Mouse (Mus musculus): ENCODE measurements around the gene Stra8.

Stra8 gene

DNA sequence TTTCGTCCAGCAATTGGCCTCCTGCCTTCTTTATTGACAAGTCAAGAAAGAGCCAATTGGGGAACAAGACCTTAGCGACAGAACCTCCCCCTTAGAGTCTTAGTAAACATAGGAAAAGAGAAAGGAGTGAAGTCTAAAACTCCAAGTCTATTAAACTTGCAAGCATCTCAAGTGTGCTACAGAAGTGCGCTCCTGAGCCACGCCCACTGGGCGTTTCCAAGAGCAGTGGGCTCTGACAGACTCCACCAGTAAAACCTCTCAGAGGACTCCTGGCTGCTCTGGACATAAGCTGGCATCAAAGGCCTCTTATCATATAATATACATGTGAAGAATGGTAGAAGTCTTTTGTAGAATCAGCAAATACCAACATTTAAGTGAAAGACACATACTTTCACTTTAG is 16.5 kb upstream of the Stra8 start:
- no peak for DNase-seq (ENCODE audit: low spot score)

DNA sequence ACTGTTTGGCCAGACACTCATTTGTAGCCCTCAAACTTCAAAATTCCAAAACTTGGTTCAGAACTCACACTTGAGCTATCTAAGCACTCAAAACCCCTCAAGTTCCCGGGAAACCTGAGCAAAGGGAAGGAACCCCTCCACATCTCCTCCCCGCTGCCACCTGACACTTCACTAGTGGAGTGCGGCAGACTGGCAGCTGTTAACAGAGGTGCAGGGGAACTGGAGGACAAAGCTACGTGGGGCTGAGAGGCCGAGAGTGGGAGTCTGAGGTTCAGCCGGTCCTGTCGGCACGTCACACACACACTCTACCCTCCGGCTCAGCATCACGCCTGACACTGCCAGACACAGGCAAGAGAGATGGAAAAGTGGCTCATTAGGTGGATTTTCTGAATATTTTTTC is 16.1 kb upstream of the Stra8 start:
- DNase-seq (ENCODE audit: low spot score) = no peak

DNA sequence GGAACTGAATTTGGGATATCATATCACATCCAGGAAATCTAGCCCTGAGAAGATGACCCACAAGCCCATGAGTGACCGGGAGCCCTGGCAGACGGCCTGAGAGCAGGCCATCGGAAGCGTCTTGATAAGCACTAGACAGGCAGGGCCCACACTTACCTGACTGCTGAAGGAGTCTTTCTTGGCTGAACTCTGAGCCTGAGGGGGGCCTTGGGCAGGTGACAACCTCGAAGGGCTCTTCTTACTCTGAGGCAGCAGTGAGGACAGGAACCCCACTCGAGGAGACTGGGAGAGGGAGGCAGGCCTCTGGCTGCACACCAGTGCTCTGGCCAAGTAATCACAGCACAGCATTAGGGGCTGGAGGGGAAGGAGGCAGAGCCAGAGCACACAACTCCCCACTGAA is 15.6 kb upstream of the Stra8 start:
- DNase-seq (ENCODE audit: low spot score) = no peak

DNA sequence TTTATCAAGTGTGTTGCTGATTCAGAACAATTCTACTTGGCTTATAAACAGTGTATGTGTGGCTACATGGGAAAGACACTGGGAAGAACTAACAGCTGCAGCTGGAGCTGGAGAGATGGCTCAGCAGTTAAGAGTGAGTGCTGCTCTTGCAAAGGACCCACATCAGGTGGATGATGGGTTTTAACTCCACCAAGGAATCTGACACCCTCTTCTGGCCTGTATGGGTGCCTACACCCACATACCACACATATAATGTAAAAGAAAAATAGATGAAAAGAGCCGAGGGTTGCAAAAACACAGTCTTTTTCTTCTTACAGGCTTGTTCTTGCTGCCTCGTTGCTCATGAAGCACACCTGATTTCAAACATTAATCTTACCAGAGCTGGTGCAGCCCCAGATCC is 13.8 kb upstream of the Stra8 start:
- DNase-seq (ENCODE audit: low spot score) = no peak

DNA sequence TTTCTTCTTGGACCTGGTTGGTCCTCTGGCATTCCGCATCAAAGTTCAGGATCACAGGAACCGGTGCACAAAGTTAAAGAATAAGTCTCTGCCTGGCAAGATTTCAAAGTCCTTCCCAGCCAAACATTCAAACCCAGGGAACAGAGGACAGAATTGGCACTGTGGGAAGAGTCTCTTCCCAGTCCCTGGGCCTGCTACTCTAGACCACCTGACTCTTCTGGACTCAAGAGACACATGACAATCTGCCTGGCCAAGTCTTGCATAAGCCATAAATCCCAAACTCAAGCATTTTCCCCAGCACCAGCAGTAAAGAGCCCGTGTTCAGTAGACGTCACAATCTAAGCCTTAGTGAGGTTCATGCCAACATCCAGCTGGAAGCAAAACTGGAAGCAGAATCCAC is 13.3 kb upstream of the Stra8 start:
- no peak for DNase-seq (ENCODE audit: low spot score)

DNA sequence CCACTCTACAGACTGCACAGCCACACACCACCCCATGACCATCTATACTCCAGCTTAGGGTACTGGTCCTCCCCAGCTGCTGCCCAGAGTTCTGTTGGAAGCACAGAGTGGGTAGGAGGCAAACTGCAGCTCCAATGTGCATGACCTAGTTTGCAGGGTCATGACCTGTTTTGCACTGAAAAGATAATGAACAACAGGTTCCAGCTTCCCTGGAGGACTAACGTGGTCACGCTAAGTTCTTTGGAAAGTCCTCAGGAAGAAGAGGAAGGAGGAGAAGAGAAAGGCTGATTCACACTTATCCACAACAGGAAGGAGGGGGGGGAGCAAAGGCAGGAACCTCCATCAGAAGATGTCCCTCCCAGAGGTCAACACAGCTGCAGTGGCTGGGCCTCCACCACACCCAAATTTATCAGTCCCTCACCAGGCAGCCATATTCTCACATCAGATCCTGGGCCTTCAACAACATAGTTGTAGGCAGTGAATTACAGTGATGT is 12.8 kb upstream of the Stra8 start:
- DNase-seq (ENCODE audit: low spot score) = peak; percentile 77

DNA sequence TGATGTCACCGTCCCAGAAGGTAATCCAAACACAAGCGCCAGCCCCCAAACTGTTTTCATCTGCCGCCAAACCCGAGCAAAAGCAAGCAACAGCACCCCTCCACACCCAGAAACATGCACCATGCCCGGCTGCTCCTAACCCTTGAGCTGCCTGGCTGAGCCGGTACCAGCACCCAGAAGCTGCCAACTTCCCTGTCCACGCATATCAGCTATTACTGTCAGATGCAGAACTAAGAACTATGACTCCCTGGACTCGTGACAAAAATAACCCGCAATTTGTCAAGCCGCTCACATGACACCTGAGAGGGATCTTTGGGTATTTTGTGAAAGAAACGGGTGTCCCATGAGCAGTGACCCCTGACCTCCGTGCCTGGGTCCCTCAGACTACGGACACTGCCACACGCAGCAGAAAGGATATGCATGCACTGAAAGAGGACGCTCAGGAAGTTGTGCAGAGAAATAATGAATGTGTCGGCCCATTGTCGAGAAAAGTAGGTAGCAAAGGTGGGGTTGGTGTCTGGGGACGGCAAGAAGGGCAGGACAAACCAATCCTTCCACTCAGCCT is 12.2 kb upstream of the Stra8 start:
- DNase-seq (ENCODE audit: low spot score) = no peak

DNA sequence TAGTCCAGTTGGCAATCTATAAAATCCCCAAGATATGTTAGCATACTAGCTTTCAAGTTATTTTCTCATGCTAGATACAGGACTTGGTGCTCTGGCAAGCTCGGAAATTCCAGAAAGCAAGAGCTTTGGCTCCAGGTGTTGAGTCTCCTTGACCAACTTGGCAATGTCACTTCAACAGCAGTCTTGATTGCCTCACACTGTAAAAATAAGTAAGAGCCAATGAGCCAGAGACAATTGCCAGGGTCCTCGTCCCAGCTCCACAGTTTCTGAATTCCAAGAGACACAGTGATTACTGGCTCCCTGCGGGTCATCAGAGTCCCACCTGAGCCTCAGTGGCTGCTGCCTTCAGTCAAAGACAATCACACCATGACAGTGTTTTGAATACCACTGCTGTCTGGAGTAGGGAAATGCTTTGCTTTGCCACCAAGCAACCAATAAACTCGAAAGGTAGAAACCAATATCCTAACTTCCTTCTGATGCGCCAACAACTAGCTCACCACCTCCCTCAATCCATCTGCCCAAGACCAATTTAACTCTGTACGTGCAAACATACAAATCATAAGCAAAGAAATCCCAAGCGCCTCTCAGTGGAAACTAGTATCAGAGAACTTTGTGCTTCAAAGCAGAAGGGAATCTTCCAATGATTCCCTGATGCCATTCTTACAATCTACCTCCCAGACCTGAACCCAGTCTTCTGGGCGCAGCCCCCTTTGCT is 10.2 kb upstream of the Stra8 start:
- no peak for DNase-seq (ENCODE audit: low spot score)

DNA sequence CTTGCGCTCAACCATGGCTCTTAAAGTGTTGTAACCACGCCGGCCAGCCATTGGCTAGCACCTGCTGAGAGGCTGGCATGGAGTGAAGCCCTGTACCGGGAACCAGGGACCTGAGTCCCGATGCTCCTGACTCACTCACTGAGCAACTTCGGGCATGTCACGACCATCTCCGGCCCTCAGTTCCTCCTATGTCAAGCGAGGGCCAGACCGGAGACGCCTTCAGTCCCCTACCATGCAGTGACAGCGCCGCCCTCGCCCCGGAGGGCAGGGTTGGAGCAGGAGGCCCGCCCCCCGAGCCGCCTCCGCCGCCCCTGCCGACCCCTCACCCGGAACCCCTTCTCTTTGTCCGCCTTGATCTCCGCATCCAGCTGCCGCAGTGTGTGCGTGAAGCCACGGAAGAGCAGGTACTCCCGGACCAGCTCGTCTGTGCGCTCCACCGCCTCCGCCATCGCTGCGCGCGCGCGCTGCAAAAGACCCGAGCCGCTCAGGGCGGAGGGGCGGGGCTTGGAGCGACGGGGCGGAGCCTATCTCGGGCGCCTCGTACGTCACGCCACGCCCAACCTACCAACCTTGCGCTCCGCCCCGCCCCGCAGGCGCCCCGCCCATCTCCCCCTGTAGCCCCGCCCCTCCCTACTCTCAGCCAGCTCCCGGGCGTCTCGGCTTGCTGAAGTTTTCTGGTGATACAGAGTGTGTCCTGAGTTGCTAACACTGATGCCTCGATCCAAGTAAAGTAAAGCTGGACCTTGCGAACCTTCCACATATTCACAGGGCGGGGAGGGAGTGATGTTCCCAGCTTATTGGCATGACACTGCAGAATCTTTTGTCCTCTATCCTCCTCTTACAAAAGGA is 9.4 kb upstream of the Stra8 start, which contains the start of gene Wdr91:
Gene Wdr91, minus strand, starts transcription at position 506 of the 849 bp plus-strand sequence.
- peak; percentile 93 for DNase-seq (ENCODE audit: low spot score)

DNA sequence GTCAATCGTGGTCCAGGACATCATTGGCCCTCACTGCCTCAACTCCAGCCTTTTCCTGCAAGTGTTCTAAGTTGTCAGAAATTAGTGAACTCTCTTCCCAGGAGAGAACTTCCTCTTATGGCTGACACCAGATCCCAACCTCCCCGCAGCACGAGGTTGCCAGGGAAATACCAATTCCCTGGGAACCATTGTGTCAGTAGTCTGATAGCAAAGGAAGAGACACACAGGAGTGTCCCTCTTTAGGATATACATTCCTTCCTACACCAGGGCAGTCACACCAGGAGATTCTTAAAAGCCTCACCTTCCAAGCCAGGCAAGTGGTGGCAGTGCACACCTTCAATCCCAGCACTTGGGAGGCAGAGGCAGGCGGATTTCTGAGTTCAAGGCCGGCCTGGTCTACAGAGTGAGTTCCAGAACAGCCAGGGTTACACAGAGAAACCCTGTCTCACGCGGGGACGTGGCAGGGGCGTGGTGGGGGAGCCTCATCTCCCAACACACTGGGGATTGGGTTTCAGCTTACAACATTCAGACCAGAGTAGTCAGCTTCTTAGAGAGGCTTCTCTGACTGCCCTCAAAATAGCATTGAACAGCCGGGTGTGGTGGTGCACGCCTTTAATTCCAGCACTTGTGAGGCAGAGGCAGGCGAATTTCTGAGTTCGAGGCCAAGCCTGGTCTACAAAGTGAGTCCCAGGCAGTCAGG is 6.5 kb upstream of the Stra8 start:
- no peak for DNase-seq (ENCODE audit: low spot score)

DNA sequence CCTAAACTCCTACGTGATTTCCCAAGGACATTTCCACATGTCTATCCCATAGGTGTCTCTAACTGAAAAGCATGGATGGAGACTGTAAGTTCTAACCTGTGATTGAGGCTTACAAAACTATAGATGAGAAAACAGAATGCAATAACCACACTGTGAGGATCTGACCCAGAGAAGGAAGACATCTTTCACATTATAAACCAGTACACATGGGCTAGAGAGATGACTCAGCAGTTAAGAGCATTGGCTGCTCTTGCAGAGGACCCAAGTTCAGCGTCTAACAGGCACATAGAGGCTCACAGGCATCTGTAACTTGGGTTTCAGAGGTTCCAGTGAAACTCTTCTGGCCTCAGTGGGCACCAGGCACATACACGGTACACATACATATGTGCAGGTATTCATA is 5.5 kb upstream of the Stra8 start:
- no peak for DNase-seq (ENCODE audit: low spot score)

DNA sequence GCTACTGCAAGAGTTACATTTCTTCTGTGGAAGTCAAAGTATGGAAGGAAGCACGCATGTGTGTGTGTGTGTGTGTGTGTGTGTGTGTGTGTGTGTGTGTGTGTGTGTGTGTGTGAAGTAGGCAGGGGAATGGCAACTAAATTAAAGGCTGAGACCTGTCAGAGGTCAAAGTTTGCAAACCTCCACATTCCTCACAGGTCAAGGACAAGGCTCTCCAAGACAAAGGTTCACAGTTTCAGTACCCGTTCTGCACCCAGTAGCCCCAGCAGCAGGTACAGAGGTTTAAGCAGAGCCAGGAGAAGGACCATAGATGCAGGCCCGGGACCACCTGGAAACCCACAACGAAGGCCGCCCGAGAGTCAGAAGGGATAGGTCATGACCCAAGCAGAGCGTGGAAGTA is 817 bp upstream of the Stra8 start:
- no peak for DNase-seq (ENCODE audit: low spot score)

DNA sequence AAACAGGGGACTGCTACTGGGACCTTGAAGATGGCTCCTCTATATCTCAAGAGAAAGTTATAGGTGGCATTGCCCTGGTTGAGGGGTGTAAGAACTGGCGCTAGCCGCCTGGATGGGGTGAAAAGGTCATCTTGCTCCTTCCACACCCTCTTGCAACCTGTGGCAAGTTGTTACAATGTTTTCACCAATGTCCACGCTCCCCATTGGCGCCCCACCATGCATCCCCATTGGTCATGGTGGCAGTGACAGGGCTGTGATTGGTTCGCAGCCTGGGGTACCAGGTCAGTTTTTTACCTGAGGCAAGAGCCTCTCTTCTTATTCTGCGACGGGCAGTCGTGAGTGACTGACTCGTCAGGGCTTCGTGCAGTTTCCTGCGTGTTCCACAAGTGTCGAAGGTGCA is 668 bp downstream of the Stra8 start:
- DNase-seq (ENCODE audit: low spot score) = no peak

DNA sequence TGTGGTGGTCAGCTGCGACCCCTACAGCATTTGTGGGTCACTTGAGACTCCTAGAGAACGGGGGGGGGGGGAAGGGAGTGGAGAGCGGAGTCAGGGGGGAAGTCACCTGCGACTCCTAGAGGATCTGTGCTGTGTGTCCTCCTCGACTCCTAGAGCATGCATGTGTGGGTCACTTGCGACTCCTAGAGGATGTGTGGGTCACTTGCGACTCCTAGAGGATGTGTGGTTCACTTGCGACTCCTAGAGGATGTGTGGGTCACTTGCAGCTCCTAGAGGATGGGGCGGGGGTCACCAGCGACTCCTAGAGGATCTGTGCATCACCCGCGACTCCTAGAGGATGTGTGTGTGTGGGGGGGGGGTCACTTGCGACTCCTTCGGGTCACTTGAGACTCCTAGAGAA is 2.0 kb downstream of the Stra8 start:
- DNase-seq (ENCODE audit: low spot score) = peak; percentile 59

DNA sequence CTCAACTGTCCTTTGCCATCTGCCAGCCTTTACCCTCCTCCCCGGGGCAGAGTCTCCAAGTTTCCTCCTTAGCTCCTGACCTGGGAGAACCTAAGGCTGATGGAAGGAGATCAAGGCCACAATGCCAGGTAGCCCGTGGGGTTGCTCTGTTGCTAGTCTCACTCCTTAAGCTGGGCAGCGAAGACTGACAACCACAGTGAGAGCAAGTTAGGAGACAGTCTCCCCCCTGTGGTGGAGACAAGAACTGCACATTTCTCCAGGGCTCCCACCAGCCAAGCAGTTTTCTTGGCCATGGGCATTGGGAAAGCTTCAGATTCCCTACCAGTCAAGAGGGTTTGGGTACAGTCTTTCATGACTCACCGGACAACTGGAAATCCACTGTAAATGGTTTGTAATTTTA is 7.2 kb downstream of the Stra8 start:
- peak; percentile 60 for DNase-seq (ENCODE audit: low spot score)

DNA sequence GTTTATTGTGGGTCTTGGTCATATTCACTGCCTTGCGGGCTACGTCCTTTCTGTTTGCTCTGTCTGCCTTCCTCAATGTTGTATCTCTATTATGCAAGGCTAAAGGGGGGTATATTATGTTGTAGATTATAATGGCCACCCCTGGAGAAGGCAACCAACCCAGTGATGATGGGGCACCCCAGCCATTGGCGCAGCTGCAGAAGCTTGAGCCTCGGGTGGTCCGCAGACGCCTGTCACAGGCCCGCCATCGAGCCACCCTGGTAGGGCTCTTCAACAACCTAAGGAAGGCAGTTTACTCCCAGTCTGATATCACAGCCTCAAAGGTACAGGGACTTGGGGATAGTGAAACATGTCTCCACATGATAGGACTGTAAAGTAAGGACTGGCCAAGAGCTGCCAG is 7.6 kb downstream of the Stra8 start:
- no peak for DNase-seq (ENCODE audit: low spot score)

DNA sequence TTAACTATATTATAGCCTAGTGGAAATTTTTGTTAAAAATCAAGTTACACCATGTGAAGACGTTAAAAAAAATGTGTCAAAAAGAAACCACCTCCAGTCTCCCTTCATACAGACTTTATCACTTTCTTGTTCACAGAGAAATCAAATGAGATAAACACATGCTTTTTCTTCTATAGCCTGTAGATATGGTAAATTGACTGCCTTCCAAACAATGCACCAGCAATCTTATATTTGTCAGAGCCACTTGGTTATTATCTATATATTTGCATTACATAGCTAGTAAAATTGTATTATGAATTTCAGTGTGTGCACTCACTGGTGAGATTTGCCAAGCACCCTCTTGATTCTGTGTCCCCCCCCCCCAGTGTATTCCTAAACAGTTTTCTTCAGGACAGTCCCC is 12.7 kb downstream of the Stra8 start:
- DNase-seq (ENCODE audit: low spot score) = no peak

DNA sequence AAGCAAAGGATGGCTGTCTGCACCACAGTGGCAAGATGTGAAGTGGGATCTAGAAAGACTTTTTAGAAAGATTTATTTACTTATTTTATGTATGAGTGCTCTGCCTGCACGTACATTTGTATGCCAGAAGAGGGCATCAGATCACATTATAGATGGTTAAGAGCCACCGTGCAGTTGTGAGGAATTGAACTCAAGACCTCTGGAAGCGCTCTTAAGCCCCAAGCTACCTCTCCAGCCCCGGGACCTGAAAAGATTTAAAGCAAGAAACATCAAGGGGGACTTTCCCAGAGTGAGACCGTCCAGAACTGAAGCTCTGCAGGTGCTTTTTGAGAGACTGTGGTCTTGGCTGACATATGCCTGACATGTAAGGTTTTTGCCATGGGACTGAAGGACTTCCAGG is 16.8 kb downstream of the Stra8 start:
- DNase-seq (ENCODE audit: low spot score) = no peak

DNA sequence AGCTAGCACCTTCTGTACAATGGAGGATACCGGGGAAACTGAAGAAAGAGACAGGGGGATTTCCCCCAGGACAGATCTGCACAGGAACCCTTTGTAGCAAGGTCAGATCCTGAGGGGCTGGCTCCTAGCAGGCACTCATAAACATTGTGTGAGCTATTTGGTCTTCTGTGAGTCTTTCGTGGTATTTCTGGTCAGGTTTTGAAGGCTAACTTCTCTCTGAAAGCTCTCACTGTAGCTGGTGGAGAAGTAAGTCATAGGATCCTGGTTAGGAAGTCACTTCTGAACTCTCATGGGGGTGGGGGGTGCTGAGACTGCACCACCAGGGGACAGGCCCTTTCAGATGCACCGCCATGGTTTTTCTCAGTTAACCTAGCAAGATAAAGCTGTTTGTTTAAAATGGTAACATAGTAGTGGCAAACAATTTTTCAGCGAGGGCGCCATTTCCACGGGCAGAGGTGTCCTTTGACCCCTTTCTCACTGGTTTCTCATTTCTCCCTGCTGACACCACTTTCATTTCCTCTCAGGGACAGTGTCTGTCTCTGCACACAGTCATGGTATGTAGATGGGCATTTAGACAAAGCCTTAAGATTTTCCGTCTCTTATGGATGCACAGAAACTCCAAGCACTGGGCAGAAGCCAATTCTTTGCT is 18.4 kb downstream of the Stra8 start:
- DNase-seq (ENCODE audit: low spot score) = no peak

DNA sequence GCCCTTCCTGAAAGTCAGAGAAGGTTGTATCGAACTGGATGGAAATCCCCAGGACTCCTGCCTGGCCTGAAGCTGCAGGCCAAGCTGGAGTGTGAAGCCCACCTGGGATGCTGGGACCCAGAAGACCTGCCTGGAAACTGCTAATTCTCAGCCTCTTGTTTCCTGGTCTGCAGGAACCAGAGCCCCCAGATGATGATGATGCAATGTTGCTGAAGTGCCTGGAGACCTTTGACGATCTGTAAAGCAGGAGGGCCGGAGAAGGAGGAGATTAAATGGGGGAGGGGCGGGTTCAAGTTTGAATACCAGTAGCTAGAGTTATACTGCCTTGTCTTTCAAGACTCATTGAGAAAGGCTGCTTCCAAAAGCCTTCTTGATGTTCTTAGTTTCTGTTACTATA is 19.0 kb downstream of the Stra8 start:
- no peak for DNase-seq (ENCODE audit: low spot score)

DNA sequence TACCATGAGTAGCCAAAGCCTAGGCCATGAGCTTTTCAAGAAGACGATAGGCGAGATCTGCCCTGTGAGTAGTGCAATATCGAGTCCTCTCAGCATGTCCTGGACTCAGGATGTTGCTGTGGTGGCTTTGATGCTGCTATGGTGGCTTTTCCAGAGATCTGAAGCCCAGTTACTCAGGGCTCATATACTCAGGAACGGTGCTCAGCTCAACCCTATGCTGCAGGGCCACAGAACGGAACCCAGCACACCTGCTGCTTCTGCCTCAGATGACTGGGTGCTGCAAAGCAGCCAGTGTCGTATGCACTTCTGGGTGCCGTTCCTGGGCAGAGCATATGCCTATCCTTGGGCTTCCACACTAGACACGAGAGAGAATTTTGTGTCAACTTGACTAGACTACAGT is 19.5 kb downstream of the Stra8 start:
- no peak for DNase-seq (ENCODE audit: low spot score)

DNA sequence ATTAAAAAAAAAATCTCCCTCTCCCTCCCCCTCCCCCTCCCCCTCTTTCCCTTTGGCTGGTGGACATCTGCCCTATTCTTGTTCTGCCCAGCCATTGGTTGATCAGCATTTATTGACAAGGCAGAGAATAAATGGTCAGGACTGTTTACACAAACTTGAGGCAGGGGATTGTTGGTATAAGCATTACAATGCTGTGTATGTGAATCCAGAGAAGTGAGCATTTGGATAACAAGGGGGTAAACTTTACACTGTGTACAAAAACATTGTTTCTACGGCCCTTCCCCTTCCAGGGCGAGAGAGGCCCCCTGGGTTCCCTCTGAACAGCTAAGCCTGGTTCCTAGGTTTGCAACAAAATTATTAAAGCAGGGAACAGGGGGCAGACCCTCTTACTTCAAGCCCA is 21.5 kb downstream of the Stra8 start:
- DNase-seq (ENCODE audit: low spot score) = no peak

All from c-Kit-positive CD71-positive TER-119-positive erythroid progenitor cells, embryonic 14.5 days (primary cell).